Mouse (Mus musculus): ENCODE measurements around the gene Cdk8.

GRCm38 (mm10) chr5:146281241-146281818 is 50.3 kb downstream of the Cdk8 start:
- TF ChIP-seq CHD2 (IDR thresholded peaks at IDR 0.05; ENCODE audit: low read depth, low read length) (no peak), HCFC1 (IDR thresholded peaks at IDR 0.05; ENCODE audit: borderline replicate concordance, insufficient read depth, low read length) (no peak)
